Mouse (Mus musculus): ENCODE results near the gene Tsc22d3. TPM values are rescaled to one million over a fixed set of nuclear protein-coding genes. Genes with fewer than 3 reads are reported as not detected.

Gene Tsc22d3
- total RNA-seq (2021) = 100 to 1,000 TPM; 113 to 134 TPM

DNA sequence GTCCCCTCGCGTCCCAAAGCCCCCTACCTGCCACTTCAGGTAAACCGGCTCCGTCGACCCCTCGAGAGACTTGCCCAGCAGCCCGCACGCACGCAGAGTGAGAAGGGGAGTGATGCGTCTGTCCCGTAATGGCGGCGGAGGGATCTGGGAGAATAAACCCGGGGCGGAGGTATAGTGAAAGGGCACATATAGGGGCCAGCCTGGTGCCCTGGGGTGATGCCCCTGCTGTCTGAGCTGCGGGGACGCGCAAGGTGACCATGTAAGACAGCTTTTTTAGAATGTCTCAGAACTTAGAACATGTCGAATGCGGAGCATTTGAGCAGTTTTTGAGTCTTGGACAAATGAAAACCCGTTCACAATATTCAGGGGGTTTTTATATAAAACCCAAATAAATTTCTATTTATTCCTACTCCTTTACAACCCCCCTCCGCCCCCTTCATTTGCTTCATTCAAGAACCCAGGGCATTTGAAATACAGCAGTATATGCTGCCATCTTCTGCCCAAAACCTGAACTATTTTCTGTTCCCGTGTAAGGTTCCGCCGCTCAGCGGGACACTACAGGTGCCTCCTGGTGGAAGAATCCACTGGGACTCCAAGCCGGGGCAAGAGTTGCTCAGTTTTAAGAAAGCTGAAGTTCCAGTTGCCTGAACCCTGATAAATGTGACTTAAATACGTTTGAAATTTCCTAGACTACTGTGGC lies at the start of gene Tsc22d3:
Gene Tsc22d3, minus strand, starts transcription at position 250 of the 700 bp plus-strand sequence.
- intact Hi-C loops (cut with DNase I) = loop anchor here (1.0 to 5.0 kb wide), 2 partner anchors 108 to 123 kb away; no protein-coding TSS in a partner anchor

GRCm38 (mm10) chrX:140639592-140639991 lies 39.1 kb upstream of the Tsc22d3 start:
- intact Hi-C loops (cut with DNase I) = no loop called here
- DNase-seq (ENCODE audit: low spot score in 2 of 2) = peak in 1 of 2 experiments; percentile 0

More for the DNA sequence above, at the start of gene Tsc22d3:
- peak; percentile 44 to 55 for DNase-seq (ENCODE audit: low spot score in 2 of 2)

- intact Hi-C loops (cut with DNase I) = no loop called here
- DNase-seq (ENCODE audit: low spot score in 2 of 2) = no peak
Observed at GRCm38 (mm10) chrX:140638028-140638427, 37.6 kb upstream of the Tsc22d3 start.

DNA sequence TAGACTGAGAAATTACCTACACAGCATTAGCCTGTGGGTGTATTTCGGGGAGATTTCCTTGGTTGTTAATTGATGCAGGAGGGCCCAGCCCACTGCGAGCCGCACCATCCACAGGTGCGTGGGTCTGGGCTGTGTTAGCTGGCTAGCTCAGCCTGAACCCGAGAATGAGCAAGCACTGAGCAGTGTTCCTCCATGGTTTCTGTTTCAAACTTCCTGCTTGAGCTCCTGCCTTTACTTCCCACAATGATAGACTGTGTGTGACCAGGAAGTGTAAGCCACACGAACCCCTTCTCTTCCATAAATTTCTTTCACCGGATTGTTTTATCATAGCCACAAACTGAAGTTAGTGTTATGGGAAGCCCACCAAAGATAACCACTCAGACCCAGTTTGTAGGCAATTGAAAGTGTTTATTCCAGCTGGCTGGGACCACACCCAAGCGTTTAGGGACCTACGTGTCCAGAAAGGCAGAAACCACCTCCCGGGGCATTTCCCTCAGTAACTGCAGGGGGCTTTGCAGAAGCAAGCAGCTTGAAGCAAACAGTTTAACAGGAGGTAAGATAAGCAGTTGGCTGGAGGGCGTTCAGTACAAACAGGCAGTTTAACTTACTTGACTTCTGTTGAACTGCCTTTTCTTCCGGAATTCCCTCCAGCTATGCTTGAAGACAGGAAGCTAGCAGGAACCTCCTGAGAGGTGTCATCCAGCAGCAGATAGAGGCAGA lies 24.6 kb upstream of the Tsc22d3 start:
- no peak for DNase-seq (ENCODE audit: low spot score in 2 of 2)

GRCm38 (mm10) chrX:140609938-140610337 lies 9.5 kb upstream of the Tsc22d3 start:
- DNase-seq (ENCODE audit: low spot score in 2 of 2) = no peak
- intact Hi-C loops (cut with DNase I) = no loop called here

More for the DNA sequence above, 24.6 kb upstream of the Tsc22d3 start:
- intact Hi-C loops (cut with DNase I) = no loop called here

GRCm38 (mm10) chrX:140601884-140602283 lies 1.4 kb upstream of the Tsc22d3 start:
- intact Hi-C loops (cut with DNase I) = loop anchor here (5.0 kb wide), 1 partner anchor 125 kb away; no protein-coding TSS in a partner anchor
- no peak for DNase-seq (ENCODE audit: low spot score in 2 of 2)

DNA sequence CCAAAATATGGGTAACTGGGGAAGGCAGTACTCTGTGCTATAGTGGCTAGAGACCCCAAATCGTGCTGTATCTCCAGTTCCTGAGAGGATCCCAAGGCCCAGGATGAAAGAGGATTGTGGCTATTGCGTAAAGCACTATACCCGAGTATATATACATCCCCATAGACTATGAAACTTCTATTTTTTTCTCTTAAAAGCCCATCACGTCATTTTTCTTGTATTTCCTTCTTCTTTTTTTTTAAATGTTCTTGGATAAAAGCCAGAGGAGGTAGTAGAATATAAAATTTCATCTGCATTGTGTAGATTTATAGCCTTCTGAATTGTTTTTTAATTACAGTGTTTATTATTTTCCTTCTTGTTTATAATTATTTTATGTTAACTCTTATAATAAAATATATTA lies 852 bp upstream of the Tsc22d3 start:
- intact Hi-C loops (cut with DNase I) = loop anchor here (5.0 kb wide), 1 partner anchor 124 kb away; no protein-coding TSS in a partner anchor
- no peak for DNase-seq (ENCODE audit: low spot score in 2 of 2)

DNA sequence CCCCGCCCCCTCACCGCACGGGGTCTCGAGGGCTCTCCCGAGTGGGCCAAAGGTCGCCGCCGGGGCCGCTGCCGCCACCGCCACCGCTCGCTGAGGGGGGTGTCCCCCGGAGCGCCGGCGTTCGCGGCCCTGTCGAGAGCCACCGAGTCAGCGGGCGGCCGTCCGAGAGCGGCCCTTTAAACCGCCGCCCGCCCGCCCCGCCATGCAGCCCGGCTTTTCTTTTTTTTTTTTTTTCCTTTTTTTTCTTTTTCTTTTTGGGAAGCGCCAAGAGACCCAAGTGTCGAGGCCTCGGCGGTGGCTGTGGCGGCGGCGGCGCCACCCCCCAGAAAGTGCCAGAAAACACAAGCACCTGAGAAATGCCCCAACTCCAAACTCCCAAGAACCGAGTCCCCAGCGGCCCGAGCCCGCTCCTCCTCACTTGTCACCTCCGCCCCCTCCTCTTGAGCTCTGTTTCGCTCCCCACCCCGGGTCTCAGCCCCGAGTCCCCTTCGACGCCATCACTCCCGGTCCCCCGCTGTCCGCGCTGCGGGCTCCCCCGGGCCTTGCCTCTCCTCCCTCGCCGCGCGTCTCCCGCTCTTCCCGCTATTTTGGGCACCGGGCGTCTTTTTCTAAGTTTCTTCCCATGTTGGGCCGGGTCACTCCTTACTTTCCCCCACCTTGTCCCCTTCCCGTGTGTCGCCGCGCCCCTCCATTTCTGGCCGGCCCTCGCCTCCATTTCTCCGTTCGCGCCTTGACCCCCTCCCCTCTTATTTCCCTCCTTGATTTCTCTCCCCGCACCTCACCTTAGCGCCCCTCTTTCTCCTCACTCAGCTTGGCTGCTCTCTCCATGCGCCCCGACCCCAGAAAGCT lies 674 bp downstream of the Tsc22d3 start:
- no peak for DNase-seq (ENCODE audit: low spot score in 2 of 2)
- intact Hi-C loops (cut with DNase I) = loop anchor here (1.0 to 5.0 kb wide), 3 partner anchors 57 to 122 kb away; no protein-coding TSS in a partner anchor

DNA sequence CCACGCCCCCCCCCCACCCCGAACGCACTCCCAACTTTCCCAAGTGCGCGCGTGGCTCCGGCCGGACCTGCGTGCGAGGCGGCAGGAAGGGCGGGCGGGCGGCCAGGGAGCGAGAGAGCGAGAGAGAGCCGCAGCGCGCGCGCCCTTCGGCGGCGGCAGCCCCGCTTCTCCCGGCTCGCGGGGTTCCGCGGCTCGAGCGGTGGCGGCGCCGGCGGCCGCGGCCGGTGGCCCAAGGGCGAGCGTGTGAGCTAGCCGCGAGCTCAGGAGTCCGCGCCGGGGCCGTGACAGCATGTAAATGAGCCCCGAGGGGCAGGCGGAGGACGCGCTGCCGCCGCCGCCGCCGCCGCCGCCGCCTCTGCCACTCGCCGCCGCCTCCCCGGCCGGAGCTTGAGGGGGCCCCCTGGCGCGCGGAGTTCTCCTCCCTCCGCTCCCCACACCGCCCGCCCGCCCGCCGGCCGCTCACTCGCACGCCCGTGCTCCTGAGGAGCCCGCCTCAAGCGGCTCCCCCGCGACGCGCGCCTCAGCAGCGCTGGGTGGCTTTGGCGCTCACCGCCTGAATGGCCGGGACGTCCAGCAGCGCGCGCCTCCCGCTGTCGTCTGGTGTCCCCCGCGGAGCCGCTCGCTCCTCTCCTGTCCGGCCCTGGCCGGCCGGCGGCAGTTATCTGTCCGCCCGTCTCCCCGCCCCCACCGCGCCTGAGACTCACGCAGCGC lies 1.5 kb downstream of the Tsc22d3 start:
- intact Hi-C loops (cut with DNase I) = loop anchor here (2.0 kb wide), 1 partner anchor 56 kb away; no protein-coding TSS in a partner anchor
- DNase-seq (ENCODE audit: low spot score in 2 of 2) = peak in 1 of 2 experiments; percentile 5

DNA sequence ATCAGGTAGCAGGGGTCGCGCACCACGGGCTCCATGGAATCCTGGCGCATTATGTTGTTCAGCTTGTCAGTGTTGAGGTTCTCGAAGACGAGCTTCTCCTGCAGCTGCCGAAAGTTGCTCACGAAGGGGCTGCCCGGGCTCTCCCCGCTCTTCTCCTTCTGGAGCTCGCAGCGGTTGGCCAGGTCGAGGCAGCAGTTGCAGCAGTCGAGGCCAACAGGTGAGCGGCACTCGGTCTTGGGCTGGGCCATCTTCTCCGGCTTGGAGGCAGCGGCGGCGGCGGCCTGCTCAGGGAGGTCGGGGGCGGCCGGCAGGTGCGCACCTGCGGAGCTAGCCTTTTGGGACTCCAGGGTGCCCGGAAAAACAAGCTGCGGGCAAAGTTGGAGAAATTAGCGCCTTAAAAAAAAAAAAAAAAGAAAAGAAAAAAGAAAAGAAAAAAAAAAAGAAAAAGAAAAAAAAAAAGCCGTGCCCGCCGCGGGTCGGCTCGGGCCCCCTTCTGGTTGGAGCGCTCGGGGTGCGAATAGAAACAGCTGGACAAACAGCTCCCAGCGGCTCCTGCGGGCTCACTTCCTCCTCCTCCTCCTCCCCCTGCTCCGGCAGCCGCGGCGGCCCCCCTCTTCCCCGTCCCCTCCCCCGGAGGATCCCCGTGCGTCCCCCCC lies 2.1 kb downstream of the Tsc22d3 start:
- intact Hi-C loops (cut with DNase I) = loop anchor here (2.0 kb wide), 1 partner anchor 56 kb away; no protein-coding TSS in a partner anchor
- DNase-seq (ENCODE audit: low spot score in 2 of 2) = no peak

DNA sequence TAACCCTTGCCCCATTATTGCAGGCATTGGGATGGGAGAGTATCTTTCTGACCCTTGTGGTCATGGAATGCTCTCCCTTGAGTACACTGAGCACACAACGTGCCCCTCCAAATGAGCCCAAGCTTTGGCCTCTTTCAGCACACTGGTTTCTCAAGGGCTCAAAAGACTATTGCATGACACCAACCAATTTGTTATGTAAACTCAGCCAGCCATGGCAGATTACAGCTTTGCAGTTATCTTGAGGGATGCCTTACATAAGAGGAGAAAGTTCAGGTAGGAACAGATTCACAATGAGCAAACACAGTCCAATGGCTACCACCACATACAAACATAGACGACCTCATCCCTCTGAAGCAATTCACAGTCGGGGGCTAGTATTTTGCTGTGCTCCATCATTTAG lies 9.3 kb downstream of the Tsc22d3 start:
- intact Hi-C loops (cut with DNase I) = no loop called here

GRCm38 (mm10) chrX:140590142-140590541 lies 10.3 kb downstream of the Tsc22d3 start:
- intact Hi-C loops (cut with DNase I) = no loop called here
- DNase-seq (ENCODE audit: low spot score in 2 of 2) = no peak

More for the DNA sequence above, 9.3 kb downstream of the Tsc22d3 start:
- no peak for DNase-seq (ENCODE audit: low spot score in 2 of 2)

GRCm38 (mm10) chrX:140589194-140589751 lies 11.2 kb downstream of the Tsc22d3 start:
- intact Hi-C loops (cut with DNase I) = no loop called here
- DNase-seq (ENCODE audit: low spot score in 2 of 2) = no peak

GRCm38 (mm10) chrX:140588534-140588933 lies 11.9 kb downstream of the Tsc22d3 start:
- no peak for DNase-seq (ENCODE audit: low spot score in 2 of 2)
- intact Hi-C loops (cut with DNase I) = no loop called here

GRCm38 (mm10) chrX:140580416-140580815 lies 20.0 kb downstream of the Tsc22d3 start:
- intact Hi-C loops (cut with DNase I) = no loop called here
- no peak for DNase-seq (ENCODE audit: low spot score in 2 of 2)

- intact Hi-C loops (cut with DNase I) = no loop called here
- DNase-seq (ENCODE audit: low spot score in 2 of 2) = no peak
Observed at GRCm38 (mm10) chrX:140575636-140576035, 24.8 kb downstream of the Tsc22d3 start.

GRCm38 (mm10) chrX:140575200-140575599 lies 25.3 kb downstream of the Tsc22d3 start:
- DNase-seq (ENCODE audit: low spot score in 2 of 2) = no peak
- intact Hi-C loops (cut with DNase I) = no loop called here

- no peak for DNase-seq (ENCODE audit: low spot score in 2 of 2)
Observed at GRCm38 (mm10) chrX:140572702-140573338, 27.6 kb downstream of the Tsc22d3 start.

More at GRCm38 (mm10) chrX:140572702-140573338, 27.6 kb downstream of the Tsc22d3 start:
- intact Hi-C loops (cut with DNase I) = no loop called here
